Mouse (Mus musculus) c-Kit-positive CD71-positive TER-119-positive erythroid progenitor cells, embryonic 14.5 days (primary cell): ENCODE measurements around the gene Inppl1.

ENCODE experiments used
- DNase-seq: peaks from one replicate; pipeline ENCODE4 v3.0.0-alpha.2; 2013; ENCODE audit warnings: low spot score

Gene Inppl1

DNA sequence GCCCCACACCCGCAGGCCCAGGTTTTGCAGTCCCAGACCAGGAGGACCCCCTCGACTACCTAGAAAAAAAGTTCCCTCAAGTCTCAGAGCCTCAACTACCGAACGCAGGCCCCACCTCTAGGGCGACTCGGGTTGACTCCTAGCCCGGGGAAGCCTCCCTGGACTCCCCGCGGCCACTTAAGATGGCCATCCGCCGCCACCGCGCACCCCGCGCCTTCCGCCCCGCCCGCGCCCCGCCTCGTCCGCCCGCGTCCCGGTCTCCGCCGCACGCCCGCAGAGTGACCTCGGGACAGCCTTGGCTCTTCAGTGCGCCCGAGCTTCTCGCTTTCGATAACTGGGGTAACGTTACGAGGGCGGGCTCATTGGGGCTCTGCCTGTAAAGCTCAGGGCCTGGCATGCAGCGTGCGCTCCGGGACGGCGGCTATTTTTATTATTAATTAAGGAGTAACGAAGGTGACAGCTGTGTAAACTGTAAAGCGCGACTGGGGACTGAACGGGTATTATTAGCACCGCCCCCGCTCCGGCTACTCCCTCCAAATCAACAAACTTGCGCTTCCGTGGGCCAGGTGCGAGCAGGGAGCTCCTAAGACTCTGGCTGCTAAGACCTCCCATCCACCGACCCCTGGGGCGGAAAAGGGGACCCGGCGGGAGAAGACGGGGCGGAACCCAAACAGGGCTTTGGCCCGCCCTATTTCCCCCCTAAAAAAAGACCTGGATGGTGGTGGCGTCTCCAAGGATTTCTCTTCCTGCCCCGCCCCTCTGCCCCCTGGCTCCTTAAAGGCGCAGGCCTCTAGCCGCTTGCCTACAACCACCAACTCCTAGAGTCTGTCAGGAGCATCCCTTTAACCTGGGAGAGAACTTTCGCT lies at the start of gene Inppl1:
Gene Inppl1, minus strand, starts transcription at position 624 of the 866 bp plus-strand sequence.
- DNase-seq: peak; percentile 32

DNA sequence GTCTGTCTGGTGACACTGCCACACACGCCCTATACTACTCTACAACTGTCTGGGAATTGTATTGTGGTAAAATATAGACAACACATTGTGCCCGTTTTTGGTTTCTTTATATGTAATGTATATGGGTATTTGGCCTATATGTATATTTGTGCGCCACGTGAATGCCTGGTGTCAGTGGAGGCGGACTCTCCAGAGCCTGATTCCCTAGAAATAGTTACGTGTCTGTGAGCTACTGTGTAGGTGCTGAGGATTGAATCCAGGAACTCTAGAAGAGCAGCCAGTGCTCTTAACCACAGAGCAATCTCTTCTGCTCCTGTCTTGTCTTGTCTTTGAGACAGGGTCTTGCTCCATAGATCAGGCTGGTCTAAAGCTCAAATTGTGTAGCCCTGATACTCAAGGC lies 48.2 kb upstream of the Inppl1 start:
- no peak for DNase-seq

DNA sequence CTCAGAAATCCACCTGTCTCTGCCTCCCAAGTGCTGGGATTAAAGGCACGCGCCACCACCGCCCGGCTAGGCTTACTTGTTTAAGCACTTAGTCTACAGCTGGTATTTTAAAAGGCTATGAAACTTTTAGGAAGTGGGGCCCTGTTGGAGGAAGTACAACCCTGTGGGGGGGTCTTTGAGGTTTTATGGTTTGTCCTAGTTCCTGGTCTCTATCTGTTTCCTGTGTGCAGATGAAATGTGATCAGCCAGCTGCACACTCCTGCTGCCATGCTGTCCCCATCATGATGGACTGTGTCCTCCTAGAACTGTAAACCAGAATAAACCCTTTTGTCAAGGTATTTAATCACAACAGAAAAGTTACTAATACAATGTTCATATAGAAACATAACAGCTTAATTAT lies 46.1 kb upstream of the Inppl1 start:
- no peak for DNase-seq

DNA sequence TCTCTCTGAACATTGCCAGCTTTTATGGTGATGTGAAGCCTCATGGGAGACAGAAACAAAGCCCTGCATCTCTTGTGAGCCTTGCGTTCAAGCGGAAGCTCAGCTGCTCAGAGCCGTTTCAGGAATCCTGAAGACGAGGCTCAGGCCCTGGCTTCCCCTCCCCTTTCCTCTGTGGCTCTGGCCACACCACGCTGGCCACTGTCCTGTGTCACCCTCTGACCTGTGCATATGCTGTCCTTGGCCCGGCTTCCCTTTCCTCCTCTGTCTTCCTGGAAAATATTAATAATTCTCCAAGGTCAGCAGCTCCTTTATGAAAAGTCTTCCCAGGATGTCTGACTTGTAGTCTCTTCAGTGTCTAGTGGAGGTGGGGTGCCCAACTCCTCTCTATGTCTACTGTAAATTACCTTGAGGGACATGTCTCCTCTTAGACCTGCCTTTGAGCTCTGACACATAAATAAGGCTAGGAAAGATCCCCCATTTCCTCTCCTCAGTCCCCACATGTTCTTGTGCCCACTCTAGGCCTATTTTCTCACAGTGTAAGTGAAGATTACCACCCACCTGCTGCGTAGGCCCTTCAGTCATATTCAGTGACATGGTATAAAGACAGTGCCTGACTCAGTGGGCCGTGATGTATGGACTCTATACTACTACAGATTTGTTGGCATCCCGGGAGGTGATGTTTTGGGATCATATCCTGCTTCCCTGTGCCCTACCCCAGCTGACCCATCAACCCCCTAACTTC lies 44.6 kb upstream of the Inppl1 start:
- DNase-seq: no peak

DNA sequence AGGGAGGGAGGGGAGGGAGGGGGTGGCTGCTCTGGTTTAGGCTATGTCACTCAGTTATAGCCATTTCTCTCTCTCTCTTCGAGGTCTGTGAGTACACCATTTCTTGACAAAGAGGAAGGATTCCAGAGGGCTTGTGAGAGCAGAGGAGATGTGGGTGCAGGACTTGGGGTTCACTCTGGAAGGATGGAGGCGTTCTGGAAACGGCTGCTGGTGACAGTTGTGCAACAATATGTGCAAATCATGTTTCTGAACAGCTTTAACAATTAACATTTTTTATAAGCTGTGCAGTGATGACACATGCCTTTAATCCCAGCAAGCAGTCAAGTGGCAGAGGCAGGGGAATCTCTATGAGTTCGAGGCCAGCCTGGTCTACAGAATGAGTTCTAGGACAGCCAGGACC lies 42.8 kb upstream of the Inppl1 start:
- DNase-seq: no peak

DNA sequence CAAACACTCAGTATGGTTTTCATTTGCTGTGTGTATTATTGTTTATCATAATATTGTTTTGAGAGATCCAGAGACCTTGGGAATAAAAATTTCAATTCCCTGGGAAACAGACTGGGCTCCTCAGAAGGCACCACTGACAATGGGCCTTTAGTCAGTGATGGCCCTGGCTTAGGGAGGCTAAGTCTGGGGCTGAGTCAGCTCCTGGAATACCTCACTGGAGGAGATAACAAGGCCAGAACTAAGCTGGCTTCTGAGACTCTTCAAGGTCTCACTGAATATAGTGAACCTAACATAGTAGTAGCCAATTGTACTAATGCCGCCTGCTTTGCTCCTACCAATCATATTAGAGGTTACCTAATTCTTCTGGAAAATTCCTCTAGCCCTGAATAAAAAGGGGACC lies 37.9 kb upstream of the Inppl1 start:
- no peak for DNase-seq

DNA sequence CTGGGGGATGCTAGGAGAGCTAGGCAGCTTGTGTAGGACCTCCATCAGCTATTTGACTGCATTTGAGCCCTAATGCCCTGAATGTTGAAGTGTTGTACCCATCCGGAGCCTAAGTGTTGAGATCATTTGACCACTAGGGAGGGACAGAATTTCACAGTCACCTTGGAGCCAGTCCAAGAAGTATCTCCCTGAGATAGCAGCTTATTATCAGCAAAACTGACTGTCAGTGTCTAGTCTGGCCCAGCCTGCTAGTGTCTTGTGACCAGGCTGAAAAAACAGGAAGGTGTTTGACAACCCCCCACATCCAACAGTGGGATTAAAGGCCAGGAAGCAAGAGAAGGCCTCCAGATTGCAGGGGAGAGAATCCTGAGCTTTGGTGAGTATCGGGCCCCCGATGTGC lies 33.3 kb upstream of the Inppl1 start:
- DNase-seq: no peak

DNA sequence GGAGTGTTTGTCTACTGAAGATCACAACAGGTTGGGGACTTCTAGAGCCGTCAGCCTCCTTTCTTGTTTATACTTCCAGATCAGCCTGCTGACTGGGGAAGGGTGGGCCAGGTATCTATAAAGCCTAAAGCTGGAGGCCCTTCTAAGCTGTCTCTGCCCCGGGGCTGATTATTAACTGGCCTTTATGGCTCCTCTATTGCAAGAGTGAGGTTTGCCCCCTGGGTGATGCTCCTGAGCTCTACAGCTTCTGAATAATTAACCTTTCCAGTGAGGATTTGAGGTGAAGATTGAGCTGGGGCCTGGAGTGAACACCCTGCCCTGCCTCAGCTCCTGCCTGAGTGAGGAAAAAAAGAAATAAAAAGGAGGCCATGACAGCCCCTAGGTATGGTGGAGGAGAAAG lies 32.6 kb upstream of the Inppl1 start, which contains the start of gene Folr1:
Gene Folr1, minus strand, starts transcription at position 160 of the 400 bp plus-strand sequence.
- no peak for DNase-seq

DNA sequence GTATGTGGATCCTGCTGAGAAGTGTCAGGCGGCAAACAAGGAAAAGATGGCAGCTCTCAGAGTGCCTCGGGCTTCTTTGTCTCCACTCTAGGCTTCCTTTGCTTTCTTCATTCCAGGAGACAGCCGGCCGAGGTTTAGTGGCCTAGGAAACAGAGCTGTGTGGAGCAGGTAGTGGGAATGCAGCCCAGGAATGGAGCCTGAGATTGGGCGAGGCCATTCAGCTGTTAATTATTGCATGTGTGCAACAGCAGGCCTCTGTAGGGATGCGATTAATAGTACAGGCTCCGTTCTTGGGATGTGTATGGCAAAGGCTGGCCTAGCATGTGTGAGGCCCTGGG lies 31.1 kb upstream of the Inppl1 start:
- DNase-seq: no peak

DNA sequence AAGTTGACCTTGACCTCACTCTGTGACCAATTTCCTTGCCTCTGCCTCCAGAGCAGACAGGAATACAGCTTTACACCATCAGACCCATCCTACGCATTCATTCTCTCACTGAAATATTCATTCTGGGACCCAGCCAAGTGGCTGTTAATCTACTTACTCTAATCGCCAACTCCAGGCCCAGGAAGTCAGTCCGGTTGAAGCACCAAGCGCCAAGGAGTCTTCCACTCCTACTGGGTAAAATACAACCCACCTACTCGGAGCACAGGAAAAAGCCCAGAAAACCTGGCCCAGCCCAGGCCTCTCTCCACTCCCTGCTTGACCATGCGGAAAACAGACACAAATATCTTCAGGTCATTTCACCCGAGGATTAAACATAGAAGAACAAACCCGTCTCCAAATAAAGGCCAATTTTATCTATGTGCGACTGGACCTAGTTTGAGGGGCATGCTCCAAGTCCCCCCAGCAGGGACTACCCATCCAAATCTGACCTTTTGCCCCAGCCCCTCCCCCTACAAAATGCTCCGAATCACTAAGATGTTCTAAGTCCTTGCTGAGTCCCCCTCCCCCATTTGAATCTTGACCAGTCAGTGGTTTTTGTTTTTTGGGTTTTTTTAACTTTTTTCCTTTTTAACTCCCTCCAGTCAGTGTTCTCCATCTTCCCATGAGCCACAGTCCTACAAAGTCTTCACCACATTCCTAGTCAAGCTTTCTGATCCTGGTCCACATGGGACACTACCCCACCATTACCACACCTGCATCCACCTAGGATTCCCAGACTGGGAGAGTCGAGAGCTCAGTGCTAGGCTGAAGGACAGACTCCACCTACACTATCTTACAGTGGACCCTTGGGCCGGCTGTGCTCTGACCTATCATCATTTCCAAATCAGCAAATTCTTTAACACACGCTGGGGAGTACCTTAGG lies 30.5 kb upstream of the Inppl1 start:
- DNase-seq: no peak

DNA sequence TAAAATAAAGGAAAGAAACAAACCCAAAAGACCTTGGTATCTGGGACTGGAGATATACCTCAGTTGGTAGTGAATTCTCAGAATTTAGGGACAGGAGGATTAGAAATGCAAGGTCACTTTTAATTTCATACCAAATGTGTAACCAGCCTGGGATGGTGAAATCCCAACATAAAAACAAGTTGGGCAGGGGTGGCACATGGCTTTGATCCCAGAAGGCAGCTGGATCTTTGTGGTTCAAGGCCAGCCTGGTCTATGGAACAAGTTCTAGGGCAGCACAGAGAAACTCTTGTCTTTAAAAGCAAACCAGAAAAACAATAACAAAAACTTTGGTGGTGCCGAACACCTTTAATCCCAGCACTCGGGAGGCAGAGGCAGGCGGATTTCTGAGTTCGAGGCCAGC lies 29.5 kb upstream of the Inppl1 start:
- DNase-seq: no peak

DNA sequence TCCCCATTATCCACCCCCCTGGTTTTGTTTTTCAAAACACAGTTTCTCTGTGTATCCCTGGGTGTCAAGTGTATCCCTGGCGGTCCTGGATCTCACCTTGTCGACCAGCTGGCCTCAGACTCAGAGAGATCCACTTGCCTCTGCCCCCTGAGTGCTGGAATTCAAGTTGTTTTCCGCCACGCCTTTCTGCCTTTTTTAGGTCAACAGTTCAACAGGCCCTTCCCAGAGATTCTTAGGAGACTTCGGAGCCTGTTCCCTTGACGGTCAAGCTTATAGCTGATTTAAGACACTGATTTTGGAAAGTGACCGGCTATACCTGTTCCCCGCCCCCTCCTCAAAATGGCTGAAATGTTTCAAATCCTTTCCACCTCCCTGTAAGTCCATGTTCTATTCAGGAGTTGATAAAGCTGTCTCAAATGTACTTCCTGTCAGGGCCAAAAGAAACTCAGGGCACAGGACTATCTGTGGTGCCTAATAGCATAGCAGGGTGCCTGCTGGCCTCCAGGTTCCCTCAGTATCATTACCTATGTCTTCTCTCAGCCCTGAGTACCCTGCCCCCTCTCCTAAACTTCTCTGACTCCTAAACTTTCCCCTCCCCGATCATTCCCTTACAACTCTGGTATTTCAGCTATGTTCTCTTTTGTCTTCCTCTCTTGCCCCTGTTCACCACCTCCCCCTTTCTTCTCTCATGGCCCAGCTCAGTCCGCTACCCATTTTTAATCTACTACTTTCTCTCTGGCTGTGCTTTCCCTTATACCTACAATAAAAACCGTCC lies 28.6 kb upstream of the Inppl1 start:
- no peak for DNase-seq

DNA sequence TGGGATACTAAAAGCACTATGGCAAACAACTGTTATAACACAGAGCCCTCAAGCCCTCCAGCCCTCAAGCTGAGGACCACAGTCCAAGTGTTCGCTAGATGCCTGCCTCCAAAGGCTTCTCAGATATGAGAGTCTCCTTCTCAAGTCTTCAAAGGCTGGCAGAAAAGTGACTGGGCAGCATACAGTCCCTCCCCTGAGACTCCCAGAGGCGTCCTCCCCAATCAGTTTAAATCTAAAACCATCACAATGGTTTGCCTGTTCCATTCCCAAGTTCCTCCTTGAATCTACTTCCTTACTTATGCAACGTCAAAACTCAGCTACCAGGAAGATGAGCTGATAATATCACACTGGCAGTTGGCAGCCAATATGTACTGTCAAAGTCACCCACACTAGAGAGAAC lies 25.4 kb upstream of the Inppl1 start, which contains the start of gene Anapc15:
Gene Anapc15, plus strand, starts transcription at position 301 of the 400 bp plus-strand sequence.
- DNase-seq: no peak

DNA sequence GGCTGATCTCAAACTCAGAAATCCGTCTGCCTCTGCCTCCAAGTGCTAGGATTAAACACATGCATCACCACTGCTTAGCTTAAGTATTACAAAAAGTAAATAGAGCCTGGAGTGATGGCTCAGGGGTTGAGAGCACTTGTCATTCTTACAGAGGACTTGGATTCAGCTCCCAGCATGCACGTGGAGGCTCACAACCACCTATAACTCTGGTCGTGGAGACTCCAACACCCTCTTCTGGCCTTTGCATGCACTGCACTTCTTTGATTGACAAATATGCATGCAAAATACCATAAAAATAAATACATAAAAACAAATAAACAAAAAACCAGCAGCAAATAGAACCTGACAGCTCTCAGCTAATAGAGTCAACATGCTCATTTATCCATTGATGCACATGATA lies 24.3 kb upstream of the Inppl1 start:
- DNase-seq: no peak

DNA sequence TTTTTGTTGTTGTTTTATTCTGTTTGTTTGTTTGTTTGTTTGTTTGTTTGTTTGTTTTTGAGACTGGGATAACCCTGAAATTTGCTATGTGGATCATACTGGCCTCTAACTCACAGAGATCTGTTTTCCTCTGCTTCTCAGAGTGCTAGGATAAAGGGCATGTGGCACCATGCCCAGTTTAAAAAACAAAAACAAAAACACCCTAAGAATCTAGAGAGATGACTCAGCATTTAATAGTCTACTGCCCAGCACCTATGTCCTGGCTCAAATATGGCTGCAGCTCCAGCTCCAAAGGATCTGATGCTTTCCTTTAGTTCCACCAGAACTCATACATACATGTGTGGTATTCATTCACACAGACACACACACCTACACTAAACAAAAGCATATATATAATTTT lies 22.9 kb upstream of the Inppl1 start:
- DNase-seq: no peak

DNA sequence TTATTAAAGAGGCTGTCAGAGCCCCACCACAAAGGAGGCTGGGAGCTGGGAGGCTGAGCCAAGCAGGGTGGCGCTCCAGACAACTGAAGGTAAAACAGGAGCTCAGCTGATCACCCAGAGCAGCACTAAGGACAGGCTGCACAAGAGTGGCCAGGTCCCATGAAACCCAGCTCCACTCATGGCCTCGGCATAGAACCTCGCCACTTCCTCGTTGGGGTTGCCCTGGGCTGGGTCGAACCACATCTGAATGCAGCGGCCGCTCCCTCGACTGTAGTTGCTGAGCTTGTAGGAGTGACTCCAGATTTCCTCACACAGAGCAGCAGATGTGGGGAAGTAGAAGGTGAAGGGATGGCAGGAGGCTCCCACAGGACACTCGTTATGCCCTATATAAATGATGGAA lies 20.3 kb upstream of the Inppl1 start:
- no peak for DNase-seq

DNA sequence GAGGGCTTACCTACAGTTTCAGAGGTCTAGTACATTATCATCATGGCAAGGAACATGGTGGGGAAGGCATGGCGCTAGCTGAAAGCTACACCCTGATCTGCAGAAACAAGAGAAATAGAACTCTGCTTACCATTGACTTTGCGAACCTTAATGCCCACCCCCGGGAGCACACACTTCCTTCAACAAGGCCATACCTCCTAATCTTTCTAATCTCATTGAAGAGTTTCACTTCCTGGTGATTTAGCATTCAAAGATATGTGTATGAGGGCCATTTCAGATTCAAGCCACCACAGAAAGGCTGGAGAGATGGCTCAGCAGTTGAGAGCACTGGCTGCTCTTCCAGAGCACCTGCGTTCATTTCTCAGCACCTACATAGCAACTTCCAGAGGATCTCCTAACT lies 19.1 kb upstream of the Inppl1 start, which contains the start of gene Folr2:
Gene Folr2, minus strand, starts transcription at position 101 of the 400 bp plus-strand sequence.
- no peak for DNase-seq

DNA sequence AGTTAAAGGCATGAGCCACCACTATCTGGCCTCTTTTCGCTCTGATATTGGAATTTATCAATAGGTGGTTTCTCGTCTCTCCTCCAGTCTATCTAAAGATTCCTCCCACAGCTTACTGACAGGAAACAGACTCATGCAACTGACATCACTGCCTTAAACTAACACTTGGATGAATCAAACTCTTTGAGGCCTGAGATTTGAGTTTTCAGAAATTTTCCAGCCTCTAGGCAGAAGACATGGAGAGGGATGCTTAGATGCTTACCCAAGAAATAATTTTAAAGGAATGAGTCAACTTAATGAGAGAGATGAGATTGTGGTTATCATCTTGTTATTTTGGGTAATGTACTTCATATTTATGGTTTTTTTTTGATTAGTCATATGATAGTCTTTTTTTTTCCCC lies 15.8 kb upstream of the Inppl1 start:
- no peak for DNase-seq

DNA sequence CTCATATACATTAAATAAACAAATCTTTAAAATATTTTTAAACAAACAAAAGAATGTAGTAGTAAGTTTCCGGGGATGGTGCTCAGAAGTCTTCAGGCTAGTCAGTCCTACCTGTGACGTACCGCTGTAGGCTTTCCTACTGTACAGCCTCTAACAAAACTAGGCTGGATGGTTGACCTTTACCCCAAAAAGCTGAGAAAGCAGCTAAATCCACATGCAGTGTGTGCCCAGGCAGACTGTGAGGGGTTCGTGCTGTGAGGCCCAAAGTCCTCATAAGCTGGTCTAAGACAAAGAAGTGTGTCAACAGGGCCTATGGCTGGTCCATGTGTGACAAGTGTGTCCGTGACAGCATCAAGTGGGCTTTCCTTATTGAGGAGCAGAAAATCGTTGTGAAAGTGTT lies 14.8 kb upstream of the Inppl1 start:
- DNase-seq: no peak

DNA sequence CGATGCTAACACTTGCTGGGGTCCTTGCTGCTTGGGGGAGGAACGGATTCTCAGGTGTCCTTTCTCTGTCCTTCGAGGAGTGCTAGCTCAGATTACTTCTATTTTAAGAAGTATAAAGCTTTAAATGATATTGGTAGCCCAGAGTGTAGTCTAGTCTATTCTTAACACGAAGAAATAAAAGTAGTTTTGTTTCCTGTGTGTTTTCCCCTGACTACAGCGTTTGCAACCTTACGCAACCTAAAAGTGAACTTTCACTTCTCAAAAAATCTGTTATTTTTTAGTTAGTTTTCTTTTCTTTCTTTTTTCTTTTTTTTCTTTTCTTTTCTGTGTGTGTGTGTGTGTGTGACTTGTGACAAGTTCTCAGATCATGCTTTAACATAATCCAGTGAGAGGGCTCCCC lies 13.7 kb upstream of the Inppl1 start:
- no peak for DNase-seq

DNA sequence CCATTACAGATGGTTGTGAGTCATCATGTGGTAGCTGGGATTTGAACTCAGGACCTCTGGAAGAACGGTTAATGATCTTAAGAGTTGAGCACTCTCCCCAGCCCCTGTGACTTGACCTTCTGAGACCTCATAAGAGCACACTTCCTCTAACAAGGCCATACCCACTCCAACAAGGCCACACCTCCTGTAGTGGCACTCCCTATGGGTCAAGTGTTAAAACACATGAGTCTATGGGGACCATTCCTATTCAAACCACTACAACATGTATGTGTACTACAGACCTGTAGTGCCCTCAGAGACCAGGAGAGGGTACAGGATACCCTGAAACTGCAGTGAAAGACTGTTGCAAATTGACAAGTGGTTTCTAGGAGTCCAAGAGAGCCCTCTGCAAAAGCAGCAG lies 9.9 kb upstream of the Inppl1 start:
- DNase-seq: no peak

DNA sequence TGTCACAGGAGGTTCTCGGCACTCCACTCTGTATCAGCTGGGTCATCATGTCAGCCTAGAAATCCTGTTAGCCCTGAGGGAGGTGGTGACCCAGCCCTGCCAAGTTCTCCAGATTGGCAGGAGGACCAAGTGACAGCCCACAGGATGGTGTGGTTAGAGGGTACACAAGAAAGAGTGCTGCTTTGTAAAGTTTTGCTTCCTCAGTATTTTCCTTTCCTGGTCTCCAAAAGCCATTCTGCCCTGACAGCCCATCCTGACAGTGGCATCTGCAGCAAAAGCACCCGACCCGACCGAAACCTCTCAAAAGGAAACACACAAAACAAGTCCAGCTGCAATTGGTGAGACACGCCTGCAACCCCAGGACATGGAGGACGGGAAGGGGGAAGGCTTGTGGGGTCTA lies 6.2 kb upstream of the Inppl1 start:
- no peak for DNase-seq
